Mouse (Mus musculus): ENCODE data around the gene Tns4. TPM values are rescaled to one million over a fixed set of nuclear protein-coding genes. Genes with fewer than 3 reads are reported as not detected.

Tns4 gene
- polyA plus RNA-seq, 1 experiment from 2014 or later = 0.13 TPM

DNA sequence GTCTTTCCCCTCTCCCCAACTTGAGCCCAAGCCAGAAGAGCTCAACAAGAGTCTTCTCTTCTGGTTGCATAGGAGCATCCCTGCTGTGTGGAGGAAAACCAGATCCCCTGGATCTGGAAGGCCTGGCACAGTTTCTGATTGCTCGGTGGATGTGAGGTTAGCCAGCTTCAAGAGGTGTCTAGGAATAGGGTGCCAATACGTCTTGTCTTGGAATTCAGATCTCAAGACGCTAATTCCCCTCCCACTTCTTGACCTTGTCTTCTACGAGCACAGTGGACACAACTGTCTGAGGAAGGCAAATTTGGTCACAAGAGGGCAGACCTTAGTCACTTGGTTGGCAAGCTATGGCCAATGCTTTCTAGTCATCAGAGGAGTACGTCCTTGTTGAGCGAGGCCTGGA, 45.5 kb downstream of the Tns4 start:
- no peak overlapping the region for H3K4me3 ChIP-seq (ENCODE audit: low read depth, low read length)
- no peaks in the 10 kb centered on the region for H3K9me3 ChIP-seq (replicated peaks; ENCODE audit: control insufficient read depth, low read length)
- H3K36me3 ChIP-seq (ENCODE audit: control insufficient read depth, insufficient read depth, low read length) = peaks cover 5% of the 10 kb centered on the region
- ATAC-seq (replicated peaks; ENCODE audit: insufficient number of reproducible peaks, low FRiP score, low TSS enrichment) = no peak
- peak overlapping the region; percentile 36 for H3K4me2 ChIP-seq
- no peak overlapping the region for H3K9ac ChIP-seq (ENCODE audit: low read depth, low read length)
- whole genome bisulfite sequencing (ENCODE audit: insufficient replicate concordance) = 59% methylated on average over 6 of the region's 6 CpGs
- no peaks in the 10 kb centered on the region for H3K27me3 ChIP-seq (ENCODE audit: control insufficient read depth, insufficient read depth, low read length)
- H3K4me1 ChIP-seq (ENCODE audit: control insufficient read depth, insufficient read depth, low read length) = peaks cover 31% of the 10 kb centered on the region
- no peak overlapping the region for H3K27ac ChIP-seq (ENCODE audit: low read depth, low read length)

- peaks cover 29% of the 10 kb centered on the region for H3K4me1 ChIP-seq (ENCODE audit: control insufficient read depth, insufficient read depth, low read length)
- no peak for ATAC-seq (replicated peaks; ENCODE audit: insufficient number of reproducible peaks, low FRiP score, low TSS enrichment)
These were observed 46.2 kb downstream of the Tns4 start for GRCm38 (mm10) chr11:99042834-99043431.

GRCm38 (mm10) chr11:99041841-99042780, 47.0 kb downstream of the Tns4 start:
- 28% methylated on average over 15 of the region's 16 CpGs for WGBS (ENCODE audit: insufficient replicate concordance)
- H3K9me3 ChIP-seq (replicated peaks; ENCODE audit: control insufficient read depth, low read length) = no peaks in the 10 kb centered on the region
- H3K9ac ChIP-seq (ENCODE audit: low read depth, low read length) = peak overlapping the region; percentile 77
- no peaks in the 10 kb centered on the region for H3K36me3 ChIP-seq (ENCODE audit: control insufficient read depth, insufficient read depth, low read length)
- peak overlapping the region; percentile 60 for H3K4me3 ChIP-seq (ENCODE audit: low read depth, low read length)
- no peak for ATAC-seq (replicated peaks; ENCODE audit: insufficient number of reproducible peaks, low FRiP score, low TSS enrichment)
- H3K4me2 ChIP-seq = peak overlapping the region; percentile 89
- peaks cover 21% of the 10 kb centered on the region for H3K4me1 ChIP-seq (ENCODE audit: control insufficient read depth, insufficient read depth, low read length)
- no peaks in the 10 kb centered on the region for H3K27me3 ChIP-seq (ENCODE audit: control insufficient read depth, insufficient read depth, low read length)
- H3K27ac ChIP-seq (ENCODE audit: low read depth, low read length) = peak overlapping the region; percentile 86

More at GRCm38 (mm10) chr11:99042834-99043431, 46.2 kb downstream of the Tns4 start:
- no peaks in the 10 kb centered on the region for H3K9me3 ChIP-seq (replicated peaks; ENCODE audit: control insufficient read depth, low read length)
- no peaks in the 10 kb centered on the region for H3K36me3 ChIP-seq (ENCODE audit: control insufficient read depth, insufficient read depth, low read length)
- H3K27ac ChIP-seq (ENCODE audit: low read depth, low read length) = peak overlapping the region; percentile 86
- WGBS (ENCODE audit: insufficient replicate concordance) = 18% methylated on average over 12 of the region's 12 CpGs
- H3K9ac ChIP-seq (ENCODE audit: low read depth, low read length) = peak overlapping the region; percentile 77
- H3K27me3 ChIP-seq (ENCODE audit: control insufficient read depth, insufficient read depth, low read length) = no peaks in the 10 kb centered on the region
- peak overlapping the region; percentile 89 for H3K4me2 ChIP-seq
- peak overlapping the region; percentile 60 for H3K4me3 ChIP-seq (ENCODE audit: low read depth, low read length)

GRCm38 (mm10) chr11:99041051-99041729, 47.9 kb downstream of the Tns4 start, which contains the start of gene Igfbp4:
Gene Igfbp4, plus strand, starts transcription at chr11:99041244.
- peak within 1 kb of the TSS; percentile 60 for H3K4me3 ChIP-seq (ENCODE audit: low read depth, low read length)
- peak within 1 kb of the TSS; percentile 86 for H3K27ac ChIP-seq (ENCODE audit: low read depth, low read length)
- peak within 1 kb of the TSS; percentile 89 for H3K4me2 ChIP-seq
- peak within 1 kb of the TSS; percentile 77 for H3K9ac ChIP-seq (ENCODE audit: low read depth, low read length)
- peak; percentile 78 for ATAC-seq (replicated peaks; ENCODE audit: insufficient number of reproducible peaks, low FRiP score, low TSS enrichment)
- no peaks in the 10 kb centered on the region for H3K27me3 ChIP-seq (ENCODE audit: control insufficient read depth, insufficient read depth, low read length)
- H3K36me3 ChIP-seq (ENCODE audit: control insufficient read depth, insufficient read depth, low read length) = no peaks in the 10 kb centered on the region
- whole genome bisulfite sequencing (ENCODE audit: insufficient replicate concordance) = under 1% methylated on average over 55 of the region's 63 CpGs
- H3K9me3 ChIP-seq (replicated peaks; ENCODE audit: control insufficient read depth, low read length) = no peaks in the 10 kb centered on the region
- H3K4me1 ChIP-seq (ENCODE audit: control insufficient read depth, insufficient read depth, low read length) = peaks cover 17% of the 10 kb centered on the region

GRCm38 (mm10) chr11:99040346-99040974, 48.6 kb downstream of the Tns4 start:
- ATAC-seq (replicated peaks; ENCODE audit: insufficient number of reproducible peaks, low FRiP score, low TSS enrichment) = 0 out of 2 replicates have a peak, but pooled peaks have one; percentile 2

GRCm38 (mm10) chr11:99039782-99040181, 49.3 kb downstream of the Tns4 start:
- Histone ChIP-seq H3K9me3 (replicated peaks; ENCODE audit: control insufficient read depth, low read length) (no peaks in the 10 kb centered on the region), H3K9ac (ENCODE audit: low read depth, low read length) (peak overlapping the region; percentile 77), H3K4me2 (peak overlapping the region; percentile 89), H3K36me3 (ENCODE audit: control insufficient read depth, insufficient read depth, low read length) (no peaks in the 10 kb centered on the region), H3K4me3 (ENCODE audit: low read depth, low read length) (peak overlapping the region; percentile 60), H3K4me1 (ENCODE audit: control insufficient read depth, insufficient read depth, low read length) (peaks cover 14% of the 10 kb centered on the region), H3K27ac (ENCODE audit: low read depth, low read length) (peak overlapping the region; percentile 86), H3K27me3 (ENCODE audit: control insufficient read depth, insufficient read depth, low read length) (no peaks in the 10 kb centered on the region)
- under 1% methylated on average over 15 of the region's 15 CpGs for WGBS (ENCODE audit: insufficient replicate concordance)
- peak; percentile 58 for ATAC-seq (replicated peaks; ENCODE audit: insufficient number of reproducible peaks, low FRiP score, low TSS enrichment)

More at GRCm38 (mm10) chr11:99040346-99040974, 48.6 kb downstream of the Tns4 start:
- no peaks in the 10 kb centered on the region for H3K27me3 ChIP-seq (ENCODE audit: control insufficient read depth, insufficient read depth, low read length)
- no peaks in the 10 kb centered on the region for H3K36me3 ChIP-seq (ENCODE audit: control insufficient read depth, insufficient read depth, low read length)
- H3K4me3 ChIP-seq (ENCODE audit: low read depth, low read length) = peak overlapping the region; percentile 60
- H3K9me3 ChIP-seq (replicated peaks; ENCODE audit: control insufficient read depth, low read length) = no peaks in the 10 kb centered on the region
- H3K4me2 ChIP-seq = peak overlapping the region; percentile 89
- WGBS (ENCODE audit: insufficient replicate concordance) = 3% methylated on average over 16 of the region's 17 CpGs
- H3K27ac ChIP-seq (ENCODE audit: low read depth, low read length) = peak overlapping the region; percentile 86
- peak overlapping the region; percentile 77 for H3K9ac ChIP-seq (ENCODE audit: low read depth, low read length)
- H3K4me1 ChIP-seq (ENCODE audit: control insufficient read depth, insufficient read depth, low read length) = peaks cover 18% of the 10 kb centered on the region

- Histone ChIP-seq H3K27ac (ENCODE audit: low read depth, low read length) (no peak overlapping the region), H3K9me3 (replicated peaks; ENCODE audit: control insufficient read depth, low read length) (no peaks in the 10 kb centered on the region), H3K27me3 (ENCODE audit: control insufficient read depth, insufficient read depth, low read length) (no peaks in the 10 kb centered on the region), H3K36me3 (ENCODE audit: control insufficient read depth, insufficient read depth, low read length) (no peaks in the 10 kb centered on the region), H3K4me3 (ENCODE audit: low read depth, low read length) (no peak overlapping the region), H3K4me1 (ENCODE audit: control insufficient read depth, insufficient read depth, low read length) (peaks cover 7% of the 10 kb centered on the region; the same call in 1 of the 2 replicates), H3K4me2 (no peak overlapping the region), H3K9ac (ENCODE audit: low read depth, low read length) (no peak overlapping the region)
- 40% methylated on average over 6 of the region's 6 CpGs for WGBS (ENCODE audit: insufficient replicate concordance)
- no peak for ATAC-seq (replicated peaks; ENCODE audit: insufficient number of reproducible peaks, low FRiP score, low TSS enrichment)
These were observed 52.9 kb downstream of the Tns4 start for GRCm38 (mm10) chr11:99036254-99036653.

DNA sequence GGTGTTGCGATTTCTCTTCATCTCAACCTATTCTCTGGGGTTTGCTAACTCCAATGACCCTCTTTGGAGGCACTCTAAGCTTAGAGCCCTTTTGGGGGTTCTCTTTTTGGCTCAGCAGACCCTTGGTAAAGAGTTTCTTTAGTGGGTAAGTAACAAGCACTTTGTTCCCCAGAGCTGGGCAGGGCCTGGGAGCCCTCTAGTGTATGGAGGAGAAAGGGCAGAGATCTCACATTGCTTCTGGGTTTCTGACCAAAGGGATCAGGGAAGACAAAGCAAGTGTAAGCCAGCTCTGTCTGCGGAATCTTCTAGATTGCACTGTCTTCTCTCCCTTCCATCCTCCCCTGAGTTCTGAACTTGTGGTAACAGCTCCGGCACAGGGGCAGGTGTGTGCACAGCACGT, 53.8 kb downstream of the Tns4 start:
- Histone ChIP-seq H3K4me2 (no peak overlapping the region), H3K9ac (ENCODE audit: low read depth, low read length) (0 out of 2 replicates have a peak overlapping the region, but pooled peaks have one; percentile 16), H3K36me3 (ENCODE audit: control insufficient read depth, insufficient read depth, low read length) (no peaks in the 10 kb centered on the region), H3K4me3 (ENCODE audit: low read depth, low read length) (no peak overlapping the region), H3K27me3 (ENCODE audit: control insufficient read depth, insufficient read depth, low read length) (no peaks in the 10 kb centered on the region), H3K4me1 (ENCODE audit: control insufficient read depth, insufficient read depth, low read length) (peaks cover 4% of the 10 kb centered on the region; the same call in 1 of the 2 replicates), H3K9me3 (replicated peaks; ENCODE audit: control insufficient read depth, low read length) (no peaks in the 10 kb centered on the region), H3K27ac (ENCODE audit: low read depth, low read length) (no peak overlapping the region)
- ATAC-seq (replicated peaks; ENCODE audit: insufficient number of reproducible peaks, low FRiP score, low TSS enrichment) = no peak
- 68% methylated on average over 4 of the region's 4 CpGs for WGBS (ENCODE audit: insufficient replicate concordance)
